Mouse (Mus musculus) kidney, embryonic 16.5 days (tissue): ENCODE results near the gene Tmprss11d. TPM values are rescaled to one million over a fixed set of nuclear protein-coding genes. Genes with fewer than 3 reads are reported as not detected.
"Not testable (repeated sequence)": the region's sequence is repeated elsewhere in the genome, so short reads cannot be mapped to it uniquely, and the experiment has no call there.

Source experiments
- ATAC-seq: fragments of 200-750 bp; cut with Nextera tagmentation; 2 replicates; pipeline ENCODE4 v1.8.0; 2017; ENCODE audit warnings: moderate TSS enrichment; ENCODE audit not compliant: low FRiP score, low TSS enrichment
- H3K27ac ChIP-seq: fragments of 300-500 bp; sonication (generic); 2 replicates; pipeline ENCODE4 v1.5.1; 2014; ENCODE audit warnings: low read length
- H3K27me3 ChIP-seq: fragments of 300-500 bp; sonication (generic); 2 replicates; pipeline ENCODE4 v1.6.1; 2014; ENCODE audit warnings: low read length, control low read depth, mixed read lengths; ENCODE audit not compliant: insufficient read depth
- H3K36me3 ChIP-seq: fragments of 300-500 bp; sonication (generic); 2 replicates; pipeline ENCODE4 v1.6.1; 2014; ENCODE audit warnings: low read length, control low read depth, mixed read lengths; ENCODE audit not compliant: insufficient read depth
- H3K4me1 ChIP-seq: fragments of 300-500 bp; sonication (generic); 2 replicates; pipeline ENCODE4 v1.6.1; 2014; ENCODE audit warnings: low read length, control low read depth, mixed read lengths; ENCODE audit not compliant: insufficient read depth
- H3K4me2 ChIP-seq: fragments of 300-500 bp; sonication (generic); replicated peaks from 2 replicates; pipeline ENCODE4 v1.6.1; 2014; ENCODE audit warnings: low read depth, low read length
- H3K4me3 ChIP-seq: fragments of 300-500 bp; sonication (generic); 2 replicates; pipeline ENCODE4 v1.5.1; 2014; ENCODE audit warnings: mild to moderate bottlenecking, low read length
- H3K9ac ChIP-seq: fragments of 300-500 bp; sonication (generic); replicated peaks from 2 replicates; pipeline ENCODE4 v1.6.1; 2014; ENCODE audit warnings: low read length
- H3K9me3 ChIP-seq: fragments of 300-500 bp; sonication (generic); 2 replicates; pipeline ENCODE4 v1.6.1; 2016; ENCODE audit warnings: low read length, control low read depth
- WGBS: fragments of 180-500 bp; shearing (Covaris S2); extraction: QIAGEN DNeasy Blood & Tissue Kit; methylation state at CpG from one replicate; pipeline ENCODE4 v1.1.7; 2014; 5-methylcytosine and 5-hydroxymethylcytosine counted together
- polyA plus RNA-seq: library from polyadenylated mRNA; unstranded; fragments of >200 nt; fragmentation: Nextera tagmentation; extraction: Ambion mirVana; gene quantifications from 2 replicates; pipeline ENCODE4 v1.2.1, GENCODE M21; 2015

Tmprss11d gene
- polyA plus RNA-seq, 1 experiment from 2014 or later, result not detected

DNA sequence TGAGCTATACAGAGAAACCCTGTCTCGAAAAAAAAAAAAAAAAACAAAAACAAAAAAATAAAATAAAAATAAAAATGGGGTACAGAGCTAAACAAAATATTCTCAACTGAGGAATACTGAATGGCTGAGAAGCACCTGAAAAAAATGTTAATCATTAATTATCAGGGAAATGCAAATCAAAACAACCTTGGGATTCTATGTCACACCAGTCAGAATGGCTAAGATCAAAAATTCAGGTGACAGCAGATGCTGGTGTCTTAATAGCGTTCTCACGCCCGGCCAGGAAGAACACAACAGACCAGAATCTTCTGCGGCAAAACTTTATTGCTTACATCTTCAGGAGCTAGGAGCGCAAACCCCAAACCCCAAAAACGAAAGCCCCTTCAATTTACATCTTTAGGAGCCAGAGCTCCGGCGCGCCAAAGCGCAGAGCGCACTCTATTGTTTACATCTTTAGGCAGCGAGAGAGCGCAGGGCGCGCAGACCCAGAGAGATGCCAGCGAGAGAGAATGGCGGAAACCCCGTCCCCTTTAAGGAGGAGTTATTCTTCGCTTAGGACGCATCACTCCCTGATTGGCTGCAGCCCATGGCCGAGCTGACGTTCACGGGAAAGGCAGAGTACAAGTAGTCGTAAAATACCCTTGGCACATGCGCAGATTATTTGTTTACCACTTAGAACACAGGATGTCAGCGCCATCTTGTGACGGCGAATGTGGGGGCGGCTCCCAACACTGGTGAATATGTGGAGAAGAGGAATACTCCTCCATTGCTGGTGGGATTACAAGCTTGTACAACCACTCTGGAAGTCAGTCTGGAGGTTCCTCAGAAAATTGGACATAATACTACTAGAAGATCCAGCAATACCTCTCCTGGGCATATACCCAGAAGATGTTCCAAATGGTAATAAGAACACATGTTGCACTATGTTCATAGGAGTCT lies 54.9 kb downstream of the Tmprss11d start:
- H3K4me1 ChIP-seq, H3K27ac ChIP-seq, H3K9ac ChIP-seq, H3K9me3 ChIP-seq, H3K36me3 ChIP-seq, H3K27me3 ChIP-seq: not testable (repeated sequence)
- peak overlapping the region; percentile 35 for H3K4me3 ChIP-seq
- H3K4me2 ChIP-seq, result peak overlapping the region; percentile 47
- ATAC-seq, result peak; percentile 39; the same call in 1 of the 2 replicates
- 46% methylated on average over 25 of the region's 30 CpGs for WGBS

DNA sequence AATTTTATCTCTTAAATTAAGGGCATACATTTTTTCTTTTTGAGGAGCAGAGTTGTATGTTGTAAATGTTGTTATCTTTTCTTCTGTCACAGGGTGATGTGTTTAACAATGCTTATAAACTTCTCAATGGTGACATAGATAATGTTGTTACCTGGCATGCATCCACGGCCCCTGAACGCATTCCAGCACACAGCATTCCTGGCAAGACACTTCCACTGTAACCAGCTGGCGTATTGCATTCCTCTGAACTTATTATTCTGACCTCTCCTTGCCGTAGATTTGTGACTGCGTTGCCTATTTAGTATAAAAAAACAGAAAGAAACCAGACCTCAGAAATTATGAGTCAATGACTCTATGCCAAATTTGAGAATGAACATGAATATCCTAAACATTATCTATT lies 67.1 kb downstream of the Tmprss11d start:
- H3K4me1 ChIP-seq, result no peaks in the 10 kb centered on the region
- H3K4me2 ChIP-seq, result no peak overlapping the region
- H3K27ac ChIP-seq, result no peak overlapping the region
- WGBS, result 64% methylated on average over 5 of the region's 5 CpGs
- H3K9ac ChIP-seq, result no peak overlapping the region
- H3K27me3 ChIP-seq, result no peaks in the 10 kb centered on the region
- H3K9me3 ChIP-seq, result no peaks in the 10 kb centered on the region
- H3K36me3 ChIP-seq, result no peaks in the 10 kb centered on the region
- H3K4me3 ChIP-seq, result no peak overlapping the region
- no peak for ATAC-seq

DNA sequence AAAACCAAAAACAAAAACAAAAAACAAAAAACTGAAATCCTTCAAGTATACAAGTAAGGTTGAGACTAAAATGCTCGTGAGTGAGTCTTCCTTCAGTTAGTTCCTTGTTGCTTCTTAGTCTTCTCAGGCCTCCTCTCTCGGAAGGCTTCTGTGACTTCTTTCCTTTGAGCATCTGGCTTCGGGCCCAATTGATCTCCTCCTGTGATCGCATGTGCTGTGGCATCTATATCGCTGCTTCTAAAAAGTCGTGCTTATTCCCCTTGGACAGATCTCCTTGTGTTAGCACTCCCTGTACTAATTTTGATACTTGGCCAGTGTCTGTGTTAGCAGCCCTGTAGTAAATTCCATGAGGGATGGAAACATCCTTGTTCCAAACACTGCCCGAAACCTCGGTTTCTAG lies 69.3 kb downstream of the Tmprss11d start:
- no peaks in the 10 kb centered on the region for H3K36me3 ChIP-seq
- H3K4me1 ChIP-seq, result no peaks in the 10 kb centered on the region
- no peak for ATAC-seq
- H3K9me3 ChIP-seq, result no peaks in the 10 kb centered on the region
- H3K27me3 ChIP-seq, result no peaks in the 10 kb centered on the region
- no peak overlapping the region for H3K27ac ChIP-seq
- 83% methylated on average over 8 of the region's 8 CpGs for WGBS
- H3K4me2 ChIP-seq, result no peak overlapping the region
- no peak overlapping the region for H3K9ac ChIP-seq
- H3K4me3 ChIP-seq, result no peak overlapping the region

DNA sequence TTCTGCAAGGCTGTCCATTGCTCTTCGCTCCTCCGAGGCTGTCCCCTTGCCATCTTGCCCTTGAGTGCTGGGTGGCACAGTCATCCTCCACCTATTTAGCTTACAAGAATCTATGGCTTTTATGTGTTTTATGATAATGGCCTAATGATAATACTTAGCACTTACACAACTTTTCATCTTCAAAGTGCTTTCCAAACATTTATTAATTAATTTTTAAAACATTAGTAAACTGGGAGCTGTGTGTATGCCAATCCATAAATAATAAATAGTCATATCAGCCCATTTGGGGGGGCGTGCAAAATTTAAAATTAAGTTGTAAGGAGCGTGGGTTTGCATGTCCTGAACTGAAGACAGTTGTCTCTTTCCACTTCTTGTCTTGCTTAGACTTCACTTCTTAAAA lies 84.0 kb downstream of the Tmprss11d start, which contains the start of gene Tmprss11c:
TSS of gene Tmprss11c (minus strand) at position 101 of the 400 bp plus-strand sequence.
- WGBS, result 89% methylated on average over 4 of the region's 4 CpGs
- H3K36me3 ChIP-seq, result no peaks in the 10 kb centered on the region
- H3K27ac ChIP-seq, result no peak within 1 kb of the TSS
- H3K4me1 ChIP-seq, result no peaks in the 10 kb centered on the region
- H3K9ac ChIP-seq, result no peak within 1 kb of the TSS
- H3K27me3 ChIP-seq, result no peaks in the 10 kb centered on the region
- no peak within 1 kb of the TSS for H3K4me2 ChIP-seq
- no peak for ATAC-seq
- H3K9me3 ChIP-seq, result no peaks in the 10 kb centered on the region
- no peak within 1 kb of the TSS for H3K4me3 ChIP-seq

Other genes starting within 250 kb of the Tmprss11d start
- 13.2 and 13.6 TPM in 2 replicates for gene Uba6, start 200.6 kb downstream of the Tmprss11d start, polyA plus RNA-seq
- not detected in 2 replicates for gene Gnrhr, start 175.5 kb downstream of the Tmprss11d start, polyA plus RNA-seq
- gene Tmprss11c, start 84.1 kb downstream of the Tmprss11d start, polyA plus RNA-seq, result not detected in 2 replicates
- not detected in 2 replicates for gene Tmprss11a, start 95.6 kb upstream of the Tmprss11d start, polyA plus RNA-seq
- not detected in 2 replicates for gene Tmprss11g, start 145.2 kb upstream of the Tmprss11d start, polyA plus RNA-seq